Mouse (Mus musculus): ENCODE results near the gene Tatdn3. TPM values are rescaled to one million over a fixed set of nuclear protein-coding genes. Genes with fewer than 3 reads are reported as not detected.

Tatdn3 gene
- polyA plus RNA-seq, 2 experiments = 15.7 to 27.8 TPM

- Histone ChIP-seq H3K4me1 (ENCODE audit: control insufficient read depth, insufficient read depth, low read length) (peaks cover 5% of the 10 kb centered on the region), H3K4me2 (replicated peaks; ENCODE audit: low read depth, low read length, severe bottlenecking) (no peak overlapping the region), H3K9me3 (ENCODE audit: control insufficient read depth, low read length) (no peaks in the 10 kb centered on the region), H3K36me3 (ENCODE audit: control insufficient read depth, insufficient read depth, low read length) (peaks cover 9% of the 10 kb centered on the region), H3K27me3 (ENCODE audit: control insufficient read depth, insufficient read depth, low read length) (no peaks in the 10 kb centered on the region), H3K27ac (replicated peaks; ENCODE audit: low read depth, low read length) (no peak overlapping the region), H3K4me3 (replicated peaks; ENCODE audit: low read length) (no peak overlapping the region), H3K9ac (ENCODE audit: low read depth, low read length, severe bottlenecking) (no peak overlapping the region)
- ATAC-seq (ENCODE audit: low FRiP score, low read depth) = no peak
- WGBS = 92% methylated on average over 5 of the region's 5 CpGs
- DNase-seq (ENCODE audit: low spot score) = no peak
- no peak for TF ChIP-seq POLR2A (IDR thresholded peaks at IDR 0.05; ENCODE audit: borderline replicate concordance, extremely low read depth, insufficient read depth, insufficient read length)
Measured at GRCm38 (mm10) chr1:191019803-191020202, 42.9 kb downstream of the Tatdn3 start.

DNA sequence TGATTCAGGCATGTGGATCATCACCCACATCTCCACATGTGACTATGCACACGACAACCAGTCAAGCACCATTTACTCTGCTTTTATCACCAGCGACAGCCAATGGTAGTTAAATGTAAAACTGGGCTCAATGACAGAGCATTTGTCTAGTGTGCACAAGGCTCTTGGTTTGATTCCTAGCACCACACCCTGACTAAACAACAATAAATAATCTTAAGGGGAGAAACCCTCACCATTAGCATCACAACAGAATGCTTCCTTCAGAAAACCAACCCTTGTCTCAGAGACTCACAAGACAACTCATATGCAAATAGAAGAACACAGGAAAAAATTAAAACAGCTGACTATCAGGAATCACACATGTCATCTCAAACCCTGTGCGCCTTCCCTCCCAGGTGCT, 48.5 kb downstream of the Tatdn3 start:
- Histone ChIP-seq H3K9me3 (ENCODE audit: control insufficient read depth, low read length) (no peaks in the 10 kb centered on the region), H3K27ac (replicated peaks; ENCODE audit: low read depth, low read length) (no peak overlapping the region), H3K36me3 (ENCODE audit: control insufficient read depth, insufficient read depth, low read length) (peaks cover 38% of the 10 kb centered on the region), H3K27me3 (ENCODE audit: control insufficient read depth, insufficient read depth, low read length) (no peaks in the 10 kb centered on the region), H3K4me2 (replicated peaks; ENCODE audit: low read depth, low read length, severe bottlenecking) (no peak overlapping the region), H3K4me1 (ENCODE audit: control insufficient read depth, insufficient read depth, low read length) (no peaks in the 10 kb centered on the region), H3K4me3 (replicated peaks; ENCODE audit: low read length) (no peak overlapping the region), H3K9ac (ENCODE audit: low read depth, low read length, severe bottlenecking) (no peak overlapping the region)
- 96% methylated on average over 3 of the region's 3 CpGs for WGBS
- no peak for TF ChIP-seq POLR2A (IDR thresholded peaks at IDR 0.05; ENCODE audit: borderline replicate concordance, extremely low read depth, insufficient read depth, insufficient read length)
- DNase-seq (ENCODE audit: low spot score) (no peak), ATAC-seq (ENCODE audit: low FRiP score, low read depth) (no peak)

GRCm38 (mm10) chr1:191008707-191009106, 54.0 kb downstream of the Tatdn3 start:
- WGBS = 96% methylated on average over 5 of the region's 5 CpGs
- ATAC-seq (ENCODE audit: low FRiP score, low read depth) (no peak), DNase-seq (ENCODE audit: low spot score) (no peak)
- no peak for TF ChIP-seq POLR2A (IDR thresholded peaks at IDR 0.05; ENCODE audit: borderline replicate concordance, extremely low read depth, insufficient read depth, insufficient read length)
- Histone ChIP-seq H3K36me3 (ENCODE audit: control insufficient read depth, insufficient read depth, low read length) (peaks cover 56% of the 10 kb centered on the region), H3K4me3 (replicated peaks; ENCODE audit: low read length) (no peak overlapping the region), H3K9me3 (ENCODE audit: control insufficient read depth, low read length) (no peaks in the 10 kb centered on the region), H3K4me1 (ENCODE audit: control insufficient read depth, insufficient read depth, low read length) (no peaks in the 10 kb centered on the region), H3K4me2 (replicated peaks; ENCODE audit: low read depth, low read length, severe bottlenecking) (no peak overlapping the region), H3K27me3 (ENCODE audit: control insufficient read depth, insufficient read depth, low read length) (no peaks in the 10 kb centered on the region), H3K9ac (ENCODE audit: low read depth, low read length, severe bottlenecking) (no peak overlapping the region), H3K27ac (replicated peaks; ENCODE audit: low read depth, low read length) (no peak overlapping the region)

DNA sequence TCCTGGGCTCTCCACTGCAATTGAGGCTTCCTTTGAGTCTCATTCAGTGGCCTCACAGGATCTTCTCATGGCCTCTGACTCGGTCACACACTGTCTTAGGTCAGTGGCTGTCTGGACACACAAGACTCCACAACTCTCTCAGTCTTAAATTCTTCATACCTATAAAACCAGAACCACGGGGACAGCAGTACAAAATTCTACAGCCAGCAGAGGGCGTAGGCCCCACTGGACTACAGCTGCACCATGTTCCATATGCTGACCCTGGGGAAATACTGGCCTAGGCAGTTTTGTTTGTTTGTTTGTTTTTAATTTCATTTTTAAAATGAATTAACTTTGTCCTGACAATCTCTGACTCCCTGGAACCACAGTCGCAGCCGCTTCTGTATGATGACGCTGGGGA, 60.5 kb downstream of the Tatdn3 start:
- ATAC-seq (ENCODE audit: low FRiP score, low read depth) = no peak
- DNase-seq (ENCODE audit: low spot score) = no peak

DNA sequence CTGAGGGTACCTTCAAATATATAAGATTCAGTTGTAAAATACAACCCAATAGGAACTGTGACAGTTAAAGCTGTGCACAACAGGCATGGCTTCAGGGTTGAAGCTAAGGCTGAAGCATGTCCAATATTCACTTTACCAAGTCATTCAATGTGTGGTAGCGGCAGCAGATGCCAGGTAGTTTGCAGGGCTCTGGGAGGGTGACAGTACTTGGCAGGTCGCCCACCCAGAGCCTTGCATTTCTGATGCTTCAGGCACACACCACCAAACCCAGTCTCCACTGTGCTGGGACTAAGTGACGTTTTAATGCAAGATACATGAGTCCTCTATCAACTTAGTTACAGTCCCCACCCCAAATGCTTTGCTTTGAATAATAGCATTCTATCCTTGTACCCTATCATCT, 62.0 kb downstream of the Tatdn3 start:
- WGBS = 73% methylated on average over 3 of the region's 3 CpGs
- ATAC-seq (ENCODE audit: low FRiP score, low read depth) (no peak), DNase-seq (ENCODE audit: low spot score) (no peak)
- Histone ChIP-seq H3K4me3 (replicated peaks; ENCODE audit: low read length) (no peak overlapping the region), H3K4me1 (ENCODE audit: control insufficient read depth, insufficient read depth, low read length) (no peaks in the 10 kb centered on the region), H3K9ac (ENCODE audit: low read depth, low read length, severe bottlenecking) (no peak overlapping the region), H3K9me3 (ENCODE audit: control insufficient read depth, low read length) (peaks cover 7% of the 10 kb centered on the region), H3K36me3 (ENCODE audit: control insufficient read depth, insufficient read depth, low read length) (peaks cover 9% of the 10 kb centered on the region), H3K27ac (replicated peaks; ENCODE audit: low read depth, low read length) (no peak overlapping the region), H3K4me2 (replicated peaks; ENCODE audit: low read depth, low read length, severe bottlenecking) (no peak overlapping the region), H3K27me3 (ENCODE audit: control insufficient read depth, insufficient read depth, low read length) (no peaks in the 10 kb centered on the region)
- TF ChIP-seq POLR2A (IDR thresholded peaks at IDR 0.05; ENCODE audit: borderline replicate concordance, extremely low read depth, insufficient read depth, insufficient read length) = no peak

More for the DNA sequence above, 60.5 kb downstream of the Tatdn3 start:
- Histone ChIP-seq H3K36me3 (ENCODE audit: control insufficient read depth, insufficient read depth, low read length) (peaks cover 12% of the 10 kb centered on the region), H3K9me3 (ENCODE audit: control insufficient read depth, low read length) (peaks cover 7% of the 10 kb centered on the region), H3K4me3 (replicated peaks; ENCODE audit: low read length) (no peak overlapping the region), H3K27ac (replicated peaks; ENCODE audit: low read depth, low read length) (no peak overlapping the region), H3K4me1 (ENCODE audit: control insufficient read depth, insufficient read depth, low read length) (no peaks in the 10 kb centered on the region), H3K4me2 (replicated peaks; ENCODE audit: low read depth, low read length, severe bottlenecking) (no peak overlapping the region), H3K9ac (ENCODE audit: low read depth, low read length, severe bottlenecking) (no peak overlapping the region), H3K27me3 (ENCODE audit: control insufficient read depth, insufficient read depth, low read length) (no peaks in the 10 kb centered on the region)
- 58% methylated on average over 6 of the region's 6 CpGs for WGBS
- TF ChIP-seq POLR2A (IDR thresholded peaks at IDR 0.05; ENCODE audit: borderline replicate concordance, extremely low read depth, insufficient read depth, insufficient read length) = no peak

DNA sequence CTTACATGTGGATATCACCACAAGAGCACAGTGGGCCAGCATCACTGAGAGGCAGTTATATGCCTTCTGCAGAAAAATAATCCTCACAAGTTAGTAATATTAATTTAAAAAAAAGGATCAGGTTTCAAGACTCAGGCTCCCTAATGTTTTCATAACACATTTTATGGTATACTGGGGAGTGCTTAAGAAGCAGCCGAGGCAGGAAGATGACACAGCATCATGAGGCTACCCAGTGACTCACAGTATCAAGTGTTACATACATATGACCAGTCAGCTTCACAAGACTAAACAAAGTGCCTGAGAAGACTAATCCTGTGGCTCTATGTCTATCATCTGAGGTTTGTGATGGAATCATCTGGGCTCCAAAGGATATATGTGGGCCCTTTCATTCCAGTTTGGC, 64.7 kb downstream of the Tatdn3 start:
- H3K27ac ChIP-seq (replicated peaks; ENCODE audit: low read depth, low read length) = no peak overlapping the region
- no peak for ATAC-seq (ENCODE audit: low FRiP score, low read depth)

More for the DNA sequence above, 64.7 kb downstream of the Tatdn3 start:
- Histone ChIP-seq H3K36me3 (ENCODE audit: control insufficient read depth, insufficient read depth, low read length) (no peaks in the 10 kb centered on the region), H3K4me1 (ENCODE audit: control insufficient read depth, insufficient read depth, low read length) (no peaks in the 10 kb centered on the region), H3K4me2 (replicated peaks; ENCODE audit: low read depth, low read length, severe bottlenecking) (no peak overlapping the region), H3K9me3 (ENCODE audit: control insufficient read depth, low read length) (peaks cover 7% of the 10 kb centered on the region), H3K27me3 (ENCODE audit: control insufficient read depth, insufficient read depth, low read length) (no peaks in the 10 kb centered on the region), H3K4me3 (replicated peaks; ENCODE audit: low read length) (no peak overlapping the region), H3K9ac (ENCODE audit: low read depth, low read length, severe bottlenecking) (no peak overlapping the region)
- no peak for TF ChIP-seq POLR2A (IDR thresholded peaks at IDR 0.05; ENCODE audit: borderline replicate concordance, extremely low read depth, insufficient read depth, insufficient read length)
- WGBS = 78% methylated on average over 1 of the region's 1 CpGs
- DNase-seq (ENCODE audit: low spot score) = no peak

Measured in limb, embryonic 14.5 days (tissue).